In genomic region chr11:105482747-105483146, GRCm38 (mm10) we compare ENCODE assay signal across 25 mouse cellular contexts. TPM values are rescaled to one million over a fixed set of nuclear protein-coding genes. Genes with fewer than 3 reads are reported as not detected.
"Had no signal": no experiment of that assay in that cellular context is flagged by ENCODE, and none has a peak within 500 bp of the region (broad histone marks: within the 10 kb centered on the region; RNA-seq: fewer than 3 reads in every experiment).

No protein-coding gene starts in this region.

- H3K27me3 ChIP-seq: midbrain, embryonic 15.5 days; neural tube, embryonic 12.5 days had no signal

- H3K4me2 ChIP-seq: lung, embryonic 14.5 days; midbrain, embryonic 11.5 days; midbrain, embryonic 13.5 days; midbrain, embryonic 15.5 days; neural tube, embryonic 12.5 days had no signal

- H3K27ac ChIP-seq: liver, embryonic 14.5 days; midbrain, embryonic 13.5 days; midbrain, embryonic 15.5 days; neural tube, embryonic 12.5 days had no signal

- DNase-seq: lung, adult 18-20 months; lung, embryonic 14.5 days; lung, postnatal 10 days; lung, postnatal 4 days; retina, postnatal 1 day; right cerebral cortex, adult 18-20 months; right cerebral cortex, postnatal 25 days; right cerebral cortex, postnatal 4 days; spleen, adult 18-20 months; thymus, adult 18-20 months; thymus, postnatal 14 days; thymus, postnatal 4 days had no signal

- H3K4me3 ChIP-seq: megakaryocyte, embryonic 14.5 days; midbrain, embryonic 13.5 days; midbrain, embryonic 15.5 days; neural tube, embryonic 12.5 days had no signal

- ATAC-seq: midbrain, embryonic 13.5 days; midbrain, embryonic 15.5 days had no signal

- H3K9ac ChIP-seq: liver, embryonic 14.5 days; lung, embryonic 14.5 days; midbrain, embryonic 13.5 days; midbrain, embryonic 15.5 days; neural tube, embryonic 12.5 days had no signal

- H3K4me1 ChIP-seq: midbrain, embryonic 13.5 days; midbrain, embryonic 15.5 days; neural tube, embryonic 12.5 days had no signal

- H3K9me3 ChIP-seq: megakaryocyte, embryonic 14.5 days; midbrain, embryonic 13.5 days; midbrain, embryonic 15.5 days; neural tube, embryonic 12.5 days had no signal

- H3K36me3 ChIP-seq: midbrain, embryonic 13.5 days; midbrain, embryonic 15.5 days; neural tube, embryonic 12.5 days had no signal

RNA-seq across cellular contexts. Expression of gene March10, which starts 26.2 kb away (rescaled TPM):
- total RNA-seq: monocyte, adult 5-6 weeks had no signal
- polyA plus RNA-seq: liver, embryonic 14.5 days; liver, embryonic 16.5 days; lung, embryonic 14.5 days; midbrain, embryonic 11.5 days; small intestine, adult 2 months; stomach, embryonic 14.5 days; stomach, embryonic 16.5 days; thymus, postnatal 0 days; urinary bladder, adult 2 months had no signal
